8 mouse cellular contexts compared by ENCODE assay signal in genomic region chr5:115632358-115632714, GRCm38 (mm10). TPM values are rescaled to one million over a fixed set of nuclear protein-coding genes. Genes with fewer than 3 reads are reported as not detected.
DNase-seq lines count a peak whose midpoint lies in the region; ATAC-seq and TF ChIP-seq lines count a peak whose summit lies in the region.

No protein-coding gene starts in this region.

- peaks cover 14% of the 10 kb centered on the region for H3K4me1 ChIP-seq in bone marrow, adult 2 months (ENCODE audit: control insufficient read depth, insufficient read depth, low read length)
- H3K4me1 ChIP-seq in forebrain, embryonic 11.5 days (replicated peaks; ENCODE audit: control insufficient read depth, insufficient read depth, low read length) = no peaks in the 10 kb centered on the region; the same call in 1 of the 2 replicates
- no peaks in the 10 kb centered on the region for H3K4me1 ChIP-seq in intestine, postnatal 0 days (replicated peaks; ENCODE audit: control insufficient read depth, insufficient read depth, low read length)
- peaks cover 23% of the 10 kb centered on the region for H3K4me1 ChIP-seq in stomach, embryonic 16.5 days (ENCODE audit: control insufficient read depth, insufficient read depth, low read length)

- 2% methylated on average over 30 of the region's 30 CpGs for WGBS in bone marrow, adult 2 months
- WGBS in forebrain, embryonic 11.5 days = 1% methylated on average over 30 of the region's 30 CpGs
- 2% methylated on average over 29 of the region's 30 CpGs for WGBS in intestine, postnatal 0 days
- WGBS in stomach, embryonic 16.5 days = under 1% methylated on average over 30 of the region's 30 CpGs

- H3K4me2 ChIP-seq in forebrain, embryonic 11.5 days (ENCODE audit: low read depth, low read length, severe bottlenecking) = peak overlapping the region; percentile 62
- peak overlapping the region; percentile 71 for H3K4me2 ChIP-seq in intestine, postnatal 0 days (replicated peaks; ENCODE audit: low read depth)
- H3K4me2 ChIP-seq in stomach, embryonic 16.5 days (ENCODE audit: low read depth, low read length) = peak overlapping the region; percentile 65

- H3K27me3 ChIP-seq in forebrain, embryonic 11.5 days (ENCODE audit: control insufficient read depth, insufficient read depth, low read length) = no peaks in the 10 kb centered on the region
- H3K27me3 ChIP-seq in intestine, postnatal 0 days (replicated peaks; ENCODE audit: control insufficient read depth, insufficient read depth, low read length) = no peaks in the 10 kb centered on the region
- no peaks in the 10 kb centered on the region for H3K27me3 ChIP-seq in stomach, embryonic 16.5 days (ENCODE audit: control insufficient read depth, insufficient read depth, low read length)

- H3K4me3 ChIP-seq in bone marrow, adult 2 months (replicated peaks; ENCODE audit: control insufficient read depth, low read depth, low read length) = peak overlapping the region; percentile 86
- peak overlapping the region; percentile 98 for H3K4me3 ChIP-seq in forebrain, embryonic 11.5 days (ENCODE audit: low read depth, low read length)
- H3K4me3 ChIP-seq in intestine, postnatal 0 days (ENCODE audit: low read depth, low read length) = peak overlapping the region; percentile 81
- peak overlapping the region; percentile 76 for H3K4me3 ChIP-seq in stomach, embryonic 16.5 days (replicated peaks; ENCODE audit: low read length)

- H3K9me3 ChIP-seq in forebrain, embryonic 11.5 days (ENCODE audit: control insufficient read depth, low read length) = no peaks in the 10 kb centered on the region
- no peaks in the 10 kb centered on the region for H3K9me3 ChIP-seq in intestine, postnatal 0 days (ENCODE audit: control insufficient read depth)
- no peaks in the 10 kb centered on the region for H3K9me3 ChIP-seq in stomach, embryonic 16.5 days (replicated peaks; ENCODE audit: control insufficient read depth, low read length)

- peak overlapping the region; percentile 96 for H3K27ac ChIP-seq in bone marrow, adult 2 months (ENCODE audit: control insufficient read depth, insufficient read depth, low read depth, low read length, poor library complexity)
- peak overlapping the region; percentile 78; the same call in 1 of the 2 replicates for H3K27ac ChIP-seq in forebrain, embryonic 11.5 days (ENCODE audit: low read depth, low read length)
- H3K27ac ChIP-seq in intestine, postnatal 0 days (ENCODE audit: low read depth, low read length) = peak overlapping the region; percentile 97
- H3K27ac ChIP-seq in stomach, embryonic 16.5 days (ENCODE audit: low read length) = peak overlapping the region; percentile 88

- no peak for TF ChIP-seq CTCF in bone marrow, adult 2 months (IDR thresholded peaks at IDR 0.05; ENCODE audit: control insufficient read depth, insufficient read depth, low read length)
- TF ChIP-seq CTCF in intestine, postnatal 0 days (IDR thresholded peaks at IDR 0.05; ENCODE audit: low read depth) = no peak

- no peaks in the 10 kb centered on the region for H3K36me3 ChIP-seq in forebrain, embryonic 11.5 days (ENCODE audit: control insufficient read depth, insufficient read depth, low read length)
- H3K36me3 ChIP-seq in intestine, postnatal 0 days (ENCODE audit: control insufficient read depth, insufficient read depth) = no peaks in the 10 kb centered on the region; the same call in 1 of the 2 replicates
- no peaks in the 10 kb centered on the region for H3K36me3 ChIP-seq in stomach, embryonic 16.5 days (ENCODE audit: control insufficient read depth, insufficient read depth, low read length)

- peak; percentile 60 to 63 for DNase-seq in right cerebral cortex, postnatal 10 days (ENCODE audit: low spot score in 2 of 2)
- no peak for DNase-seq in right cerebral cortex, postnatal 36 days (ENCODE audit: low spot score in 2 of 2)
- peak; percentile 78 for DNase-seq in forebrain, embryonic 11.5 days (ENCODE audit: low spot score)
- DNase-seq in lung, postnatal 4 days = peak; percentile 55 to 57
- no peak for DNase-seq in layer of hippocampus, adult 9-10 months (ENCODE audit: low spot score)

- peak overlapping the region; percentile 86 for H3K9ac ChIP-seq in forebrain, embryonic 11.5 days (ENCODE audit: low read length)
- H3K9ac ChIP-seq in intestine, postnatal 0 days (ENCODE audit: low read depth, low read length) = peak overlapping the region; percentile 94
- peak overlapping the region; percentile 96 for H3K9ac ChIP-seq in stomach, embryonic 16.5 days (ENCODE audit: low read length)

- peak; percentile 5; the same call in 1 of the 2 replicates for ATAC-seq in forebrain, embryonic 11.5 days (replicated peaks; ENCODE audit: low FRiP score)
- peak; percentile 4; the same call in 1 of the 2 replicates for ATAC-seq in intestine, postnatal 0 days
- ATAC-seq in stomach, embryonic 16.5 days (ENCODE audit: insufficient read depth, low FRiP score) = peak; percentile 10

- TF ChIP-seq POLR2A in bone marrow, adult 2 months (IDR thresholded peaks at IDR 0.05; ENCODE audit: borderline replicate concordance, control insufficient read depth, low read depth, low read length) = no peak

RNA-seq across cellular contexts. Expression of gene Rab35, which starts 0.6 kb away (rescaled TPM):
- 22.3 and 32.5 TPM in 2 replicates for polyA plus RNA-seq in bone marrow, adult 2 months (2011; ENCODE audit: insufficient read depth, insufficient read length, low replicate concordance, missing spikeins)
- 18.1 and 20.3 TPM in 2 replicates for polyA plus RNA-seq in forebrain, embryonic 11.5 days (2014; fragmentation: Nextera tagmentation; extraction: Ambion mirVana)
- polyA plus RNA-seq in intestine, postnatal 0 days (2015; fragmentation: Nextera tagmentation; extraction: Ambion mirVana) = 16.7 and 17.3 TPM in 2 replicates
- polyA plus RNA-seq in stomach, embryonic 16.5 days (2015; fragmentation: Nextera tagmentation; extraction: Ambion mirVana) = 4.4 and 5.5 TPM in 2 replicates

Comparison
In these comparisons a context has a peak if more than half of its experiments do, and no peak if none do; other contexts are left out.
1. DNase-seq: peak in right cerebral cortex, postnatal 10 days (2 of 2), forebrain, embryonic 11.5 days (single experiment) and lung, postnatal 4 days (2 of 2); none in right cerebral cortex, postnatal 36 days (0 of 2) and layer of hippocampus, adult 9-10 months (single experiment).
2. Peak in every context shown above with its lines, with median percentiles within 50 percentile points of each other: H3K27ac ChIP-seq, H3K4me3 ChIP-seq, ATAC-seq, H3K4me2 ChIP-seq and H3K9ac ChIP-seq.